Mouse (Mus musculus) lung, postnatal 4 days (tissue): ENCODE measurements around the gene Ccdc66.

Source experiments
- DNase-seq, 2 experiments: peaks; one replicate each; pipeline ENCODE4 v3.0.0; 2021

The Ccdc66 gene

DNA sequence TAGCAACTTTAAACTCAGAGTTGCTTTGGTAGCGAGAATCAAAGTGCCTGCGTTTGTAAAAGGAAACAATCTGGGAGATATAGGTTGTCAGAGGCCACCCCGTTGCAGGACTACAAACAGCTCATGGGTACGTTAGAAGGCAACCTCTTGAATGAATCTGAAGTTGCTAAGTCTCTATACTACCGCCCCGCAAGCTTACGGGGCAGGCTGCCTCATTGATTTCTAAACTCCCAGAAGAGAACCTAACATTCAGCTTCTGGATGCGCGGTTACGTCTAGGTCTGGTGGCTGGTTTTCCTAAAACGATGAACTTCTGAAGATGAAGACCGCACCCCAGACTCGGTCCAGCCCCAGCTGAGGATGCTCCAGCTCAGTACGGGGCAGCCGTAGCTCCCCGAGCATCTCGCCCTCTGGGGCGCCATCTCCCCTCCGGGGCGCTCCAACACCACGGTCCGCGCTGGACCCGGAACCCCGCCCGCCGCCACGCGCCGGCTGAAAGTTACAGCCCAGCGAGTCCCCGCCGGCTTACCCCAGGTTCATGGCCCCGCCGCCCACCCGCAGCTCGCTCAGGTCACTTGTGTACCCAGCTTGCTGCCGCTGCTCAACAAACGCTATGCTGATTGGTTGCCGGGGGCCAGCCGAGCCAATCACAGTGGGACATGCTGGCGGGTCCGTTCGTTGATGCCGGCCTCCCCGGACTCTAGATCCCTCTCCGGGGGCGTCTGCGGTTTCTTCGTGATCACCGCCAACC is at the start of gene Ccdc66:
Ccdc66 (minus strand) TSS at position 567 of the 750 bp plus-strand sequence.
- peak; percentile 98 to 100 for DNase-seq

DNA sequence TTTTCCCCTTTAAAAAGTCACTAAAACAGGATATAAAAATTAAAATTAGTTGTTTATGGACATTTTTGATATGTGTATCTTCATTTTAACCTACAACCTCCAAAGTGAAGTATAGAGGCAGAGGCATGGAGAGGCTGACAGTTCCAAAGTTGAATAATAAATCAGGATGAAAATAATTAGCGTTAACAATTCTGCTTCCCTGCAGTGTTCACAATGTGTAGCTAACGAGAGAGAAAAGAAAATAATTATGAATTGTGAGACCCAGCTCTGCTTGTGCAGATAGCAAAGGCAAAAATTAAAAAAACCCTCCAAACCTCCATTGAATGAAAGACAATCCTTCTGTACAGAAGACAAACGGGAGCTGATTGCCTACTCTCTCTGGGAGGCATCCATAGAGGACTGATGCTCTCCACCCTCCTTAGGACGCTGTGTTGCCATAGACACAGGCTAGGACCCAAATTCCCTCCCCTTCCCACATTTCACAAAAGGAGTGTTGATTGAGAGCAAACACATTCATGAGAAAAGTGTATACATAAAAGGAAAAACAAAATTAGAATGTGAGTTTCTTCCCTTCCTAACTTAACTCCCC is 35.7 kb upstream of the Ccdc66 start:
- no peak for DNase-seq

DNA sequence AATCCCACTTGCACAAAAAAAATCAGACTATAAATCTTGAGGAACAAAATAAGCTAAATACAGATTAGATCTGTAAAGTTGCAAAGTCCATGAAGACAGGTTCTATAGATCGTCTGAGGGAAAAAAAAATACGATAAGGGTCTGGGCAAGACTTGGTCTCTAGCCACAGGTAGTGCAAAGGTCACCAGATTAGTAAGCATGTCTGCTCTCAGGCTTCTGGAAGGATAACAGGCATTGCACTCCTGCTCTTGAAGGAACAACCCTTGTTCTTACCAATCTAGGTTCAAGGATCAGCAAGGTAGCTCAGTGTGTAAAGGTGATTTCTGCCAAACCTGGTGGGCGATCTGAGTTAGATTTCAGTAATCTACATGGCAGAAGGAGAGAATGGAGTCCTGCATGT is 28.2 kb upstream of the Ccdc66 start:
- no peak for DNase-seq

DNA sequence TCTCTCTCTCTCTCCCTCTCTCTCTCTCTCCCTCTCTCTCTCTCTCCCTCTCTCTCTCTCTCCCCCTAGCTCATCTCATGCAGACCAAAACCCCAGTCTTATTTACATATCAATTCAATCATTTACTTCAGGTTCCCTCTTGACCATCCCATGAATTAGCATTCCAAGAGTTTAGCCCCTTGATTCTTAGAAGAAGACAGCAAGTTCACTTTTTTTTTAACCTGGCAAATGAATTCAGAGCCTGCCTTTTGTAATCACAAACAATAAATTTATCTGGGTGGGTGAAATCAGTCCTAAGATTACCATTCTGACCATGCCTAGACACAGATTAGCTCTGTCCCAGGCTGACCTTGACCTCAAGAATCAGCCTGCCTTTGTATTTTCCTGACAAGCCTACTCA is 16.3 kb upstream of the Ccdc66 start:
- DNase-seq, result no peak

DNA sequence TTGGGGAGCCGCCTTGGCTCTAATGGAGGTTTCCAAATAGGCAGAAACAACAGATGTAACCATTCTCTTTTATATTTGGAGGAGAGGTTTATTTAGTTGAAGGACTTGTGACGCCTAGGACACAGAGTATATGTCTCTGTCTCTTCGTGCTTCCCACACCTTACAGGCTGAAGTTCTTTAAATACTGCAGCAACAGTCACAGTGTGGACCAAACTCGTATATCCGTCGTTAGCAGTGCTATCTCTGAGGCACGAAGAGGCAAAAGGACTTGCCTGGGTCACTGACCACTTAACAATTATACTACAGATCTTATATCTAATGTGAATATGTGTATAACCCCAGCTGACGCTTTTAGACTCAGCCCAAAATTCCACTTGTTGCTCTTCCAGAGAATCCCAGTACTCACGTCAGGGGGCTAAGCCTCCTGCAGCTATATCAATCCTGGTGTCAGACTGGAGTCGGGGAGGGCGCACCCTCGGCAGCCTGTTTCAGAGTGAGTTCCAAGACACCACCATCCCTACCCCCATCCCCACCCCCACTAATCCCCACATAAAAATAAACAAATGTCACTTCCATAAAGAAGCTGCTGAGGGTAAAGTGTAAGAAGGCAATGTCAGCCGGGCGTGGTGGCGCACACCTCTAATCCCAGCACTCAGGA is 513 bp upstream of the Ccdc66 start:
- no peak for DNase-seq

DNA sequence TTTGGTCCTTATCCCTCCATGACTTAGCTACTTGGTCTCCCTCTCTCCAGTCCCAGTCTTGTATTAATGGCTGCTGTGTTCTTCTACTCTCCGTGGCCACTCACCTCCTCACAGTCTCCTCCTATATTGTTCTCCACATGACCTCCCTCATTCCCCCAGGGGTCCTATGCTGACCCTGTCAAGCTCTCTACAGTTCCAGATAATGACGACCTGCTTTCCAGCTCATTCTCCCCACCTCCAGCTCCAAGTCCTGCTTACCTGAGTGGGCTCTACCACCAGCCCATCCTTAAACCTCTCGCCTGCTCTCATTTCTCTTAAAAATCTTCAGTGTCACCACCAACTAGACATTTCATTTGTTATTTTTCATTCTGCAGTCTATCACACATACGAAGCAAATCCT is 7.2 kb downstream of the Ccdc66 start:
- DNase-seq, result no peak

DNA sequence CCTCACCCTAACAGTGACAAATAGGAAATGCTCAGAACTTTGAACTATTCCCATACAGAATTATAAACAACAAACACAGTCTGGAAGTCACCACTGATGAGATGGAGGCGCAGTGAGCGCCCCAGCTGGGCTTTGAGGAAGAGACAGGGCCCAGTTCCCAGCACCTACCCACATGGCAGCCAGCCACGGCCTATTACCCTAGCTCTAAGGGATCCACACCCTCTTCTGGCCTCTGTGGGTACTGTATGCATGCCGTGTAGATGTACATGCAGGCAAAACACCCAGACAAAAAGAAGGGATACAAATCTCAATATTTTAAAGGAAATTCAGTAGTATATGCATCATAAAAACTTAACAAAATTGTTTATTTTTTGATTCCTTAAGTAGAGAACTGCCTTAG is 14.7 kb downstream of the Ccdc66 start:
- DNase-seq, result no peak

DNA sequence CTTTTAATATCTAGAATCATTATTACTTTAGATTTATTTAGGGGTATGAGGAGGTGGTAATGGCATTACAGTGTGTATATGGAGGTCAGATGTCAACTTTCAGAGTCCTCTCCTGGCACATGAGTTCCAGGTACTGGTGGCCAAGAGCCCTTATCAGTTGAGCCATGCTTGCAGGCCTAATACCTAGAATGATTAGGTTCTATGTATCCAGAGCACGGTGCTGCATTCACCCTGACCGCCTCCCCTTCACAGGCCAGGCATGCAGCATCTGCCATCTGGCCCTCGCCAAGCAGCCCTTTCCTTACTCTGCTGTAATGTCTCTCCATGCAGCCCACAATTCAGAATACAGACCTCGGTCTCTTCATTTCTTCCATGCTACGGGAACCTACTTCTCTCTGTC is 16.9 kb downstream of the Ccdc66 start:
- no peak for DNase-seq

DNA sequence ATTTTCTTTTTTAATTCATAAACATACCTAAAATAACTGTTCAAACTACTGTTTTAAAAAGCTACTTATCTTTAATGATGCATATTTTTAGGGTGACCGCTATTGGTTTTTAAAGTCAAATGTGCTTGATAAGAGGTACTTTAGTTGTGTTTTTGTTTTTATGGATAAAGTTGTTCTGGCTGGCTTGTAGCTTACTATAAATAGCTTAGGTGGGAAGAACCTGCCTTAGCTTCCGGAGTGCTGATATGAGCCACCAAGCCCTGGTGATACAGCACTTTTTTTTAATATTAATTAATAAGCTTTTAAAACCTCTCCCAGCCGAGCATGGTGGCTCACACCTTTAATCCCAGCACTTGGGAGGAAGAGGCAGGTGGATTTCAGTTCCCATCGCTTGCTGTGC is 61.3 kb downstream of the Ccdc66 start:
- DNase-seq, result no peak

DNA sequence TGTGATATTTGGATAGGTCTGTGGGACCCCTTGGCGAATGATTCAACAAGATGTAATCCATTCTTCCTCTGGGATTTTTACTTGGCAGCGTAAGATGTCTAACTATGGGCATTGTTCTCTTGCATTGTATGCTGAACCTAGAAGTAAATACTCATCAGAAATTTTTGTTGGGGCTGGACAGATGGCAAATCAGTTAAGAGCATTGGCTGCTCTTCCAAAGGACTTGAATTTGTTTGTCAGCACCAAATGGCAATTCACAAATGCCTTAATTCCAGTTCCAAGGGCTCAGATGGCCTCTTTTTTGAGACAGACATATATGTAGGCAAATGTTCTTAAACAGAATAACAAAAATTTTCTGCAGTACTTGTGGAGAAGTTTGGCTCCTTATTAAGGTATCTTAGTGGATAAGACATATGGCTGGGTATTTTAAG is 63.4 kb downstream of the Ccdc66 start:
- DNase-seq, result no peak

DNA sequence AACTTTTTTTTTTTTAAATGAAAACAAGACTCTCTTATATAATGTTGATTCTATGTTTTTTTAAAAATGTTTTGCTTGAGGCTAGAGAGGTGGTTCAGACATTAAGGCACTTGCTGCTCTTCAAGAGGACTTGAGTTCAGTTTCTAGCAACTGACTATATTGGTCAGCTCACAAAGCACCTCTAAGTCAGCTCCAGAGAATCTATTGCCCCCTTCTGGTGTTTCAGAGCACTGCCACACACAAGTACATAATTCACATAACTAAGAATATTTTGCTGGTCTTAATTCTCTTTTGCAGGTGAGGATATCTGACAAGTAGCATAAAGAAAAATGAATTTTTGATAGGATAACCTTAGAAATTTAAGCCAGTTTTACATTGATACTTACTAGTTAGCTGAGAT is 67.3 kb downstream of the Ccdc66 start:
- no peak for DNase-seq

DNA sequence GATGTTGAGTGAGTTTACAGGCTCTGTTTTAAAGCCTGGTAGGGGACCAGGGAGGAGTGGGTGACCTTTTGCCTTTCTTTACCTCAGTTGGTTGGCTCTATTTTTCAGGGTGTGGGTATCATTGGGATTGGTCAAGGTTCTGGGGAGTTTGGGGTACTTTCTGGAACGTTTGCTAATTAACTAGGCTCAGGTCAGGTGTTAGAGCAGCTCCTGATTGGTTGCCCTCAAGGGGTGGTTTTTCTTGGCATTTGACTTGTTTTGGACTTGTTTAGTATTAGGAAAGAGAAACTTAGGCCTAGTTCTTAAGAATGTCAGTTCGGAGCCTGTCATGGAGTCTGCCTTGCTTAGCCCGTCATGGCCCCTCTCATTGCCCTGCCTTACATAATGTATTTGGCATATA is 71.4 kb downstream of the Ccdc66 start:
- DNase-seq, result no peak

DNA sequence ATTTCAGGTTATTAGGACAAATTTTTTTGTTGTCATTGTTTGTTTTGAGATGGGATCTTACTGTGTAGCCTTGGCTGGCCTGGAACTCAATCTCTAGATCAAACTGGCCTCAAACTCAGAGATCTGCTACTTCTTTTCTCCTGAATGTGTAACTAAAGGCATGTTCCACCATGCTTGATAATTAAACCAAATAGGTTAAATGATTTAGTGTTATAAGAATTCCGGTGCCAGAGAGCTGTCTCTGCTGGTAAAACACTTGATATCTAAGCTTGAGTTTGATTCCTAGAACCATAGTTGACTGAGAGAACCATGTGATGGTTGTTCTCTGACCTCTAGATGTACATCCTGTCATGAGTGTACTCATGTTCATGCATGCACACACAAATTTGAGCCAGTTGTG is 72.1 kb downstream of the Ccdc66 start:
- no peak for DNase-seq

DNA sequence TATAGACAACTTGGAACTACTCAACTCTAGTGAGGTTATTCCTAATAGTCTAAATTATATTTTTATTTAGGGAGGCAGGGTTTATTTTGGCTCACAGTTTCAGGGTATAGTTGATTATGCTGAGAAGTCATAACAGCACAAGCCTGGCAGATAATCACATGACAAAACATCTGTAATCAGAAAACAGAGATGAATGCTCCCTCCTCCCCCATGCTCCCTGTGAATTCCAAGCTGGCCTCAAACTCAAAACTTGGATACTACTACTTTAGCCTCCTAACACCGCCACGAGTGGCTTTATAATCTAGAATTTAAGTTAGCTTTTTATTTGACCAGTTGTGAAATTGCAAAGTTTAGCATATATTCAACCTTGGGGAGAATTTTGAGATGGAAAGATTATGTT is 76.2 kb downstream of the Ccdc66 start:
- DNase-seq, result no peak
